Mouse (Mus musculus) liver, embryonic 14.5 days (tissue): ENCODE results near the gene Phldb3.

ENCODE experiments used
- CTCF ChIP-seq: IDR thresholded peaks from 2 replicates; pipeline ENCODE4 v1.5.1; 2016; ENCODE audit warnings: antibody characterized with exemption, low read depth, control low read depth
- EP300 ChIP-seq: IDR thresholded peaks from 2 replicates; pipeline ENCODE4 v1.6.1; 2016; ENCODE audit warnings: antibody characterized with exemption, low read depth

GRCm38 (mm10) chr7:24646486-24646885 lies 35.9 kb downstream of the Phldb3 start:
- TF ChIP-seq EP300 (no peak), CTCF (no peak)
